Mouse (Mus musculus) liver, embryonic 16.5 days (tissue): ENCODE data around the gene Aldh8a1. TPM values are rescaled to one million over a fixed set of nuclear protein-coding genes. Genes with fewer than 3 reads are reported as not detected.
A peak's percentile ranks its signal among the peaks of the same experiment; 100 is the strongest.

Source experiments
- ATAC-seq: fragments of 200-750 bp; cut with Nextera tagmentation; 2 replicates; pipeline ENCODE4 v1.8.0; 2017; ENCODE audit warnings: low read depth, mild to moderate bottlenecking, moderate number of reproducible peaks, moderate library complexity
- H3K27ac ChIP-seq: fragments of 300-500 bp; sonication (generic); 2 replicates; pipeline ENCODE4 v1.5.1; 2014; ENCODE audit warnings: mild to moderate bottlenecking, low read length
- H3K27me3 ChIP-seq: fragments of 300-500 bp; sonication (generic); 2 replicates; pipeline ENCODE4 v1.6.1; 2014; ENCODE audit warnings: low read depth, low read length, mixed read lengths; ENCODE audit not compliant: control insufficient read depth, insufficient read depth
- H3K36me3 ChIP-seq: fragments of 300-500 bp; sonication (generic); 2 replicates; pipeline ENCODE4 v1.6.1; 2014; ENCODE audit warnings: mild to moderate bottlenecking; ENCODE audit not compliant: control insufficient read depth, insufficient read depth
- H3K4me1 ChIP-seq: fragments of 300-500 bp; sonication (generic); 2 replicates; pipeline ENCODE4 v1.6.1; 2014; ENCODE audit warnings: low read depth, low read length, mixed read lengths; ENCODE audit not compliant: control insufficient read depth
- H3K4me2 ChIP-seq: fragments of 300-500 bp; sonication (generic); 2 replicates; pipeline ENCODE4 v1.6.1; 2014; ENCODE audit warnings: low read depth, low read length, mixed read lengths
- H3K4me3 ChIP-seq: fragments of 300-500 bp; sonication (generic); 2 replicates; pipeline ENCODE4 v1.5.1; 2014; ENCODE audit warnings: low read depth, mild to moderate bottlenecking, low read length
- H3K9ac ChIP-seq: fragments of 300-500 bp; sonication (generic); 2 replicates; pipeline ENCODE4 v1.6.1; 2014; ENCODE audit warnings: low read depth, low read length
- H3K9me3 ChIP-seq: fragments of 300-500 bp; sonication (generic); replicated peaks from 2 replicates; pipeline ENCODE4 v1.6.1; 2016; ENCODE audit warnings: low read length; ENCODE audit not compliant: control insufficient read depth
- WGBS: fragments of 180-500 bp; shearing (Covaris S2); extraction: QIAGEN DNeasy Blood & Tissue Kit; methylation state at CpG from one replicate; pipeline ENCODE4 v1.1.7; 2014; ENCODE audit not compliant: insufficient replicate concordance; 5-methylcytosine and 5-hydroxymethylcytosine counted together
- polyA plus RNA-seq: library from polyadenylated mRNA; unstranded; fragments of >200 nt; fragmentation: Nextera tagmentation; extraction: Ambion mirVana; gene quantifications from 2 replicates; pipeline ENCODE4 v1.2.1, GENCODE M21; 2015

The Aldh8a1 gene
- polyA plus RNA-seq, 1 experiment from 2014 or later, result 48.6 TPM

- peak; percentile 28; the same call in 1 of the 2 replicates for ATAC-seq
Measured at GRCm38 (mm10) chr10:21349449-21349848, 27.6 kb upstream of the Aldh8a1 start.

DNA sequence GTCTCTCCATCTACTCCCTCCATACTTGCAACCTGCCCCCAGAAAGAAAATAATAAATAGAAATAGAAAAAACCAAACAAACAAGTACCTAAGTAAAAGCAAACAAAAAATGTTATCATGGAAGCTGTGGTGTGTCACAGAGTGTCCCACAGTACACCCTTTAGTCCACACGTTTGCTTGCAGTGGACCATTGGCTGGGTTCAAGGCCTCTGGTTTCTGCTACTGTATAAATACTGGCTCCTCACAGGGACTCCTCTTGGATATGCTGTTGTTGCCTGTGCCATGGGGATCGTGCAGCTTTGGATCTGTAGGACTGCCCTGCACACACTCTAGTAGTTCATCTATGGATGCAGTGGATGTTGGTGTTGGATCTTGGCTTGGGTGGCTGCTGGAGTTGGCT lies 27.1 kb upstream of the Aldh8a1 start:
- WGBS, result 75% methylated on average over 2 of the region's 2 CpGs
- no peaks in the 10 kb centered on the region for H3K9me3 ChIP-seq
- peaks cover 30% of the 10 kb centered on the region for H3K36me3 ChIP-seq
- H3K4me2 ChIP-seq, result no peak overlapping the region
- no peak overlapping the region for H3K27ac ChIP-seq
- H3K9ac ChIP-seq, result no peak overlapping the region
- no peak overlapping the region for H3K4me3 ChIP-seq
- peak; percentile 54; the same call in 1 of the 2 replicates for ATAC-seq
- H3K27me3 ChIP-seq, result no peaks in the 10 kb centered on the region
- H3K4me1 ChIP-seq, result peaks cover 16% of the 10 kb centered on the region

More at GRCm38 (mm10) chr10:21349449-21349848, 27.6 kb upstream of the Aldh8a1 start:
- no peak overlapping the region for H3K4me3 ChIP-seq
- no peak overlapping the region for H3K27ac ChIP-seq
- H3K9me3 ChIP-seq, result no peaks in the 10 kb centered on the region
- no peak overlapping the region for H3K4me2 ChIP-seq
- peaks cover 16% of the 10 kb centered on the region for H3K4me1 ChIP-seq
- no peaks in the 10 kb centered on the region for H3K27me3 ChIP-seq
- WGBS, result 66% methylated on average over 5 of the region's 5 CpGs
- no peak overlapping the region for H3K9ac ChIP-seq
- peaks cover 31% of the 10 kb centered on the region for H3K36me3 ChIP-seq

DNA sequence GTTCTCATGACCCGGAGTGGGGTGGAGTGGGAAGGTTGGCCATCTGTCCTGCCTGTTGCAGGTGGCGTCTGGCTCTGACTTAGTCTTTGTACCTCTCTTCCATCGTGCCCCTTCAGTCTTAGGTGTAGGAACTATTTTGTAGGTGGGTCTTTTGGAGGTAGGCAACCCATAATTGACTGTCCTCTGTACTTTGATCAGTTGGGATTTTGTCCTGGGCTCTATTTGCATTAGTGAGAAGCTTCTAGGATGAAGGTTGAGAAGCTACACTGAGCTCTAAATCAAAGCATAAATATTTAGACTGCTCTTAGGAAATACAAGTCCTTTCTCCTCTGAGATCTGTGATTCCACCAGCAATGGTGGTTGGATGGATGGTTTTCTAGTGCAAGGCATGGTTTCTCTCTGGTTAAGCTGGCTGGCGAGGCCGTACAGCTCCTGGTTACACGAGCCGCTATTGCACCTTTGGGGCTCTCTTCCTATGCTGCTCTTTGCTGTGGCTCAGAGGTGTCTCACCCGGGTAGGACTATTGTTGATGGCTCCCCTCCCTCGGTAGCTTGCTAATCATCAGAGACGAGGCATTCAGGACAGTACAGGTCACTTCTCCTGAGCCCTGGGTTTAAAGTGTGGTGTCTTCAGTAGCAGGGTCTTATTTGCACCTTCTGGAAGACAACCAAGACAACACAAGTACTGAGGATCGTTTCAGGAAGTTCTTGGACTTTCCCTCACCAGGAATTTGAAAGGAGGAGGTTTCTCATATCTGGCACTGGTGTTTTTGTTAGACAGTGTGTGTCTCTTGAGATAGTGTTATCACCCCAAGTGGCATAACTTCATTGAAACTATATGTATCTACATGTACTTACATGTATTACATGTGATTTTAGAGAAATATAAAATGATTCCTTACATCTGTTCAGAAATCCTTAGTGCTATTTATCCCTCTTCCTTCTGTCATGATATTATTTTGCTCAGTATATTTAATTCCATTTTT lies 26.3 kb upstream of the Aldh8a1 start:
- 74% methylated on average over 11 of the region's 11 CpGs for WGBS
- Histone ChIP-seq H3K9me3 (no peaks in the 10 kb centered on the region), H3K27me3 (no peaks in the 10 kb centered on the region), H3K4me3 (no peak overlapping the region), H3K9ac (no peak overlapping the region), H3K4me2 (no peak overlapping the region), H3K4me1 (peaks cover 16% of the 10 kb centered on the region), H3K27ac (no peak overlapping the region), H3K36me3 (peaks cover 22% of the 10 kb centered on the region)
- peak; percentile 50 for ATAC-seq

DNA sequence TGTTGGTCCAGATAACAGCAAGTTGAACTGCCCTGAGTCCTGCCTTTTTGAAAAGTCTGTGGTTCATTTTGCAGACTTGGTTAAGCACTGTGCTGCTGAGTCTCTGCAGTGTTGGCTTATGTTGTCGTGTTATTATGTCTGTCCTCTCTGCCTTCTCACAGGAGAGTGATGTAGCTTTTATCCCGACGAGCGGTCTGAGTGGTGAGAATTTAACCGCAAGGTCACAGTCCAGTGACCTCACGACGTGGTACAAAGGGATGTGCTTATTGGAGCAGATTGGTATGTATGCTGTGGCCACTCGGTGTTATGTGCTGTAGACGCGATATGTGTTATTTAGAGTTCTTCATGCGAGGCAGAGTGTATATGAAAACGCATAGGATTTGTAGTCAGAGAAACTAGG lies 25.3 kb upstream of the Aldh8a1 start:
- H3K36me3 ChIP-seq, result peaks cover 22% of the 10 kb centered on the region
- H3K4me2 ChIP-seq, result no peak overlapping the region
- no peak overlapping the region for H3K27ac ChIP-seq
- peaks cover 16% of the 10 kb centered on the region for H3K4me1 ChIP-seq
- ATAC-seq, result no peak
- WGBS, result 86% methylated on average over 12 of the region's 12 CpGs
- no peak overlapping the region for H3K4me3 ChIP-seq
- H3K9ac ChIP-seq, result no peak overlapping the region
- no peaks in the 10 kb centered on the region for H3K9me3 ChIP-seq
- no peaks in the 10 kb centered on the region for H3K27me3 ChIP-seq

- ATAC-seq, result no peak
- WGBS, result 73% methylated on average over 5 of the region's 5 CpGs
- no peaks in the 10 kb centered on the region for H3K9me3 ChIP-seq
- H3K27me3 ChIP-seq, result no peaks in the 10 kb centered on the region
- peaks cover 16% of the 10 kb centered on the region for H3K4me1 ChIP-seq
- H3K36me3 ChIP-seq, result peaks cover 19% of the 10 kb centered on the region
- no peak overlapping the region for H3K9ac ChIP-seq
- no peak overlapping the region for H3K4me2 ChIP-seq
- no peak overlapping the region for H3K27ac ChIP-seq
- H3K4me3 ChIP-seq, result no peak overlapping the region
Measured at GRCm38 (mm10) chr10:21353890-21354289, 23.2 kb upstream of the Aldh8a1 start.

GRCm38 (mm10) chr10:21354506-21354905 lies 22.6 kb upstream of the Aldh8a1 start:
- 87% methylated on average over 7 of the region's 7 CpGs for WGBS
- Histone ChIP-seq H3K9me3 (no peaks in the 10 kb centered on the region), H3K4me1 (peaks cover 16% of the 10 kb centered on the region), H3K4me3 (no peak overlapping the region), H3K9ac (no peak overlapping the region), H3K27ac (no peak overlapping the region), H3K36me3 (peaks cover 22% of the 10 kb centered on the region), H3K27me3 (no peaks in the 10 kb centered on the region), H3K4me2 (no peak overlapping the region)
- no peak for ATAC-seq

- H3K4me3 ChIP-seq, result no peak overlapping the region
- H3K4me2 ChIP-seq, result no peak overlapping the region
- no peaks in the 10 kb centered on the region for H3K9me3 ChIP-seq
- peaks cover 23% of the 10 kb centered on the region for H3K36me3 ChIP-seq
- no peaks in the 10 kb centered on the region; the same call in 1 of the 2 replicates for H3K4me1 ChIP-seq
- no peak overlapping the region for H3K27ac ChIP-seq
- ATAC-seq, result no peak
- H3K9ac ChIP-seq, result no peak overlapping the region
- WGBS, result 86% methylated on average over 8 of the region's 8 CpGs
- no peaks in the 10 kb centered on the region for H3K27me3 ChIP-seq
Measured at GRCm38 (mm10) chr10:21357986-21358385, 19.1 kb upstream of the Aldh8a1 start.

GRCm38 (mm10) chr10:21359086-21359485 lies 18.0 kb upstream of the Aldh8a1 start:
- no peak for ATAC-seq
- Histone ChIP-seq H3K36me3 (peaks cover 17% of the 10 kb centered on the region), H3K27ac (no peak overlapping the region), H3K4me3 (no peak overlapping the region), H3K4me2 (no peak overlapping the region), H3K9me3 (no peaks in the 10 kb centered on the region), H3K4me1 (no peaks in the 10 kb centered on the region; the same call in 1 of the 2 replicates), H3K27me3 (no peaks in the 10 kb centered on the region), H3K9ac (no peak overlapping the region)
- 80% methylated on average over 4 of the region's 4 CpGs for WGBS

DNA sequence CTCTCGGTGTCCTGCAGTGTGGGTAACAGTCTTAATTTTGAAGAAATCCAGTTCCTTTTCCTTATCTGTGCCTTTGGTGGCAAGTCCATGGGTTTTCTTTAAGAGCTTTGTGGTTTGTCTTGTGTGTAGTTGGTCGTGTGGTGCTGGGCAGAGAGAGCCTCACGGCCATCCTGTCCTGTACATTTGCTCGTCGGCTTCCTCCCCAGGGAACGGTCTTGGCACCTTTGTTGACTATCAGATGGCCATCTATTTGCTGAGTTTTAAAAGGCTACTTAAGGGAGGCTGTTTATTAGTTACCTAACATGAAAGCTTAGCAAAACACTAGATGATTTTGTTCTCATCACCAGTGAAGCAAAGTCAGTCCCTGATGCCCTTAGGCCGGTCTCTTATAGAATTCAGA lies 15.2 kb upstream of the Aldh8a1 start:
- Histone ChIP-seq H3K4me1 (no peaks in the 10 kb centered on the region; the same call in 1 of the 2 replicates), H3K9me3 (no peaks in the 10 kb centered on the region), H3K36me3 (peaks cover 24% of the 10 kb centered on the region), H3K4me3 (no peak overlapping the region), H3K9ac (no peak overlapping the region), H3K4me2 (no peak overlapping the region), H3K27me3 (no peaks in the 10 kb centered on the region), H3K27ac (no peak overlapping the region)
- ATAC-seq, result no peak
- 43% methylated on average over 7 of the region's 7 CpGs for WGBS
